Mouse (Mus musculus): Measurements from ENCODE around the gene Adamts2. TPM values are rescaled to one million over a fixed set of nuclear protein-coding genes. Genes with fewer than 3 reads are reported as not detected.

Gene Adamts2
- total RNA-seq, 2 experiments from 2014 or later, result 0.42 TPM; not detected in 1

GRCm38 (mm10) chr11:50621364-50621763 lies 19.5 kb downstream of the Adamts2 start:
- ATAC-seq (replicated peaks; ENCODE audit: low FRiP score, poor library complexity, severe bottlenecking), result no peak

- ATAC-seq (replicated peaks; ENCODE audit: low FRiP score, poor library complexity, severe bottlenecking), result no peak
Measured at GRCm38 (mm10) chr11:50622238-50622726, 20.4 kb downstream of the Adamts2 start.

GRCm38 (mm10) chr11:50623806-50624205 lies 21.9 kb downstream of the Adamts2 start:
- no peak for ATAC-seq (replicated peaks; ENCODE audit: low FRiP score, poor library complexity, severe bottlenecking)

DNA sequence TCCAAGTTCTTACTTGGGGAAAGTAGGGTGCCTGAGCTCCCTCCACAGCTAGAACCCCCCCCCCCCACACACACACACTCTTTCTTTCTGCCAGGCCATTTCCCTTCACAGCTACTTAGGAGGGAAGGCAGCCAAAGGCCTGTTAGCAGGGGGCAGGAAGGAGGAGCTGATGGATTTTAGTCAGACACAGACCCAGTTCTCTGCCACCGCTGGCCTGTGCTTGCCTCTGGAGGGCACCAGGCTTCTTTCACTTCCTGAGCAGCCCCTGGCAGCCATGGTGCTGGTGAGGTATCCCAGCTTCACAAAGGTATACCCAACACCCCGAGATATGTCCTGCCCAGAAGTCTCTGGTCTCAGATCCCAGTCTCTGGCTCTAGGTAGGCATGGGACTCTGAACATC lies 22.4 kb downstream of the Adamts2 start:
- no peak for ATAC-seq (replicated peaks; ENCODE audit: low FRiP score, poor library complexity, severe bottlenecking)

DNA sequence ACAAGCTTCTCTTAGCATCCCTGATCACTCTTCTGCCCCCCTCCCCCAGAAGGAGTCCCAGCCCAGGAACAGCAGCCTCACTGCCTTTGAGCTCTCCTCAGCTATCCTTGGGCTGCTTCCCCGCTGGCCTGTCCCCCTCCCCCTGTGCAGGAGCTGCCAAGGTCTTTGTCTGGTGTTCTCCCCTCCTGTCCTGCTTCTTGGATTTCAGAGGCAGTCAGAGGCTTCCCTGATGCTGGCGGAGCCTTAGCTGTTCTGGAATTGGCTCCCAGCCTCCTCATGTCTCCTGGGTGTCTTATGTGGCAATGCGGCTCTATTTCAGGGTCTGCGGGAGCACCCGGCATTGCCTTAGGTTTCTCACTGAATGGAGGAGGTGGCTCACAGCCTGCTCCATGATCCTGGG lies 22.8 kb downstream of the Adamts2 start:
- no peak for ATAC-seq (replicated peaks; ENCODE audit: low FRiP score, poor library complexity, severe bottlenecking)

- no peak for ATAC-seq (replicated peaks; ENCODE audit: low FRiP score, poor library complexity, severe bottlenecking)
Measured at GRCm38 (mm10) chr11:50628915-50629314, 27.0 kb downstream of the Adamts2 start.

- ATAC-seq (replicated peaks; ENCODE audit: low FRiP score, poor library complexity, severe bottlenecking), result no peak
Measured at GRCm38 (mm10) chr11:50630462-50630861, 28.6 kb downstream of the Adamts2 start.

GRCm38 (mm10) chr11:50632270-50632669 lies 30.4 kb downstream of the Adamts2 start:
- no peak for ATAC-seq (replicated peaks; ENCODE audit: low FRiP score, poor library complexity, severe bottlenecking)

DNA sequence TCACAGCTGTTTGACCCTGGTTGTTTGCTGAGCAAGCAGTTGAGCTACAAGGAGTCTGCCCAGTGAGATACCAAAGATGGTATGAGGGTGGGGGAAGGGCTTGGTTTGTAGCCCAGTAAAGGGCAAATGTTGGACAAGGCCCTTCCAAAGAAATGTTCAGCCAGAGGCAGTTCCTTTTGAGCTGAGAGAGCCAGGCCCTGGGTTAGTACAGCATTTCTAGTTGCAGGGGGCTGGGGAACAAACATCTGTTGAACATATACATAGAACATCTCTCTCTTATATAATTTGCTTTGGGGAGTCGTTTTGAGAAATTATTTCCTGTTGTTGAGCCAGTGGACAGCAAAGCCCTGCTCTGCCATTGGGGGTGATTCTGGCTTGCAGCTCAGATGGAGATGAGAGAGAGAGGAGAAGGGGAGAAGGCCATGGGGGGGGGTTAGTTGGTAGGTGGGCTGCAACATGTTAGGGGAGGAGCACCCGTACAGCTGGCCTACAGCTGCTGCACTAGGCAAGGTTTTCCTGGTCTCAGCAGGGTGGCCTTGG lies 33.2 kb downstream of the Adamts2 start:
- no peak for ATAC-seq (replicated peaks; ENCODE audit: low FRiP score, poor library complexity, severe bottlenecking)

DNA sequence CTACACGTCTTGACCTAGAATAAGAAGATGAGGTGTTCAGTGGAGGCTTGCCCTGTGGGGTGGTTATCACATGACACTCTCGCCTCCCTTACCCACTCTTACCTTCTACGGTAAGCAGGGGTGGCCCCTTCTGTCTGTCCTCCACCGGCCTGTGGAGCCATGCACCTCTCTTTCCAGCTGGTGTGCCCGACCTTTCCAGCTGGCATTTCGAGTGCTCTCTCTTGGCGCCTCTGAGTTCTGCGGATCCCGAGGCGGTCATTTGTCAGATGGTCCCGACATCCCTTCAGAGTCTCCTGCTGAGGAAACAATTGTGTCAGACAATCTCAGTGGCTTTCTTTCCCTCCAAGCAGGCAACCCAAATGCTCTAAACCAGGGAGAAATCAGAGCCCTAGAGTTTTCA lies 35.1 kb downstream of the Adamts2 start:
- ATAC-seq (replicated peaks; ENCODE audit: low FRiP score, poor library complexity, severe bottlenecking), result no peak

GRCm38 (mm10) chr11:50638197-50638867 lies 36.4 kb downstream of the Adamts2 start:
- ATAC-seq (replicated peaks; ENCODE audit: low FRiP score, poor library complexity, severe bottlenecking), result no peak

DNA sequence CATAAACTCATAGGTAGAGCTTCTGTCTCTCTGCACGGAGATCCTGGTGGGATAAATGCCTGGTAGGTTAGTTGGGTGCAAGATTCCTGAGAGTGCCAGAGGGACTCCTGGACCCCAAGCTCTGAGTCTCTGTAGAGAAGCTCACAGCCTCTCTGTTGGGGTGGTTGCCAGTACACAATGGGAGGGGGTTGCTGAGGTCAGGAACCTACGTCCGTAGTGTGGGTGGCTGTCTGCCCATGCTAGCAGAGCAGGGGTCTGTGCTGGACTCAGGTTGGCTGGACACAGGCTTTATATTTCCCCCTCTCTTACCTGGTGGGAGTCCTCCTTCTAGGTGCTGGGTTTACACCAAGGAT lies 37.0 kb downstream of the Adamts2 start:
- no peak for ATAC-seq (replicated peaks; ENCODE audit: low FRiP score, poor library complexity, severe bottlenecking)

GRCm38 (mm10) chr11:50642583-50642982 lies 40.7 kb downstream of the Adamts2 start:
- ATAC-seq (replicated peaks; ENCODE audit: low FRiP score, poor library complexity, severe bottlenecking), result no peak

DNA sequence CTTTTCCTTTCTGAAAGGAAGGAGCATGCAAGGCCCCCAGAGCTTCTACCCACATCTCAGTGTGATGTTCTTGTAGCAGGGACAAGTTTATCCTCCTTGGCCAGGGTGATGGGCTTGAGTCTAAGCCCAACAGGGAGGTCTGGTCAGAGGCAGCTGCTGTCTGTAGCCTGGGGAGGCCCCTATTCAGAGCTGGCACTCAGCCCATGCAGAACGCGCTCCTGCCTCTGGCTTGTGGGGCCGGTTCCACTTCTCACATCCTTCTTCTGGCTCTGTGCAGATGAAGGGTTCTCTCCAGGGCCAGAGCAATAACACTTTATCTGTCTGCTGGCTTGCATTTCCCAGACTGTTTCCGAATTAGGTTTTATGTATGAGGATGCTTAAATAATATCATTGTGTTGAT lies 44.3 kb downstream of the Adamts2 start:
- ATAC-seq (replicated peaks; ENCODE audit: low FRiP score, poor library complexity, severe bottlenecking), result no peak

GRCm38 (mm10) chr11:50648143-50648807 lies 46.4 kb downstream of the Adamts2 start:
- no peak for ATAC-seq (replicated peaks; ENCODE audit: low FRiP score, poor library complexity, severe bottlenecking)

DNA sequence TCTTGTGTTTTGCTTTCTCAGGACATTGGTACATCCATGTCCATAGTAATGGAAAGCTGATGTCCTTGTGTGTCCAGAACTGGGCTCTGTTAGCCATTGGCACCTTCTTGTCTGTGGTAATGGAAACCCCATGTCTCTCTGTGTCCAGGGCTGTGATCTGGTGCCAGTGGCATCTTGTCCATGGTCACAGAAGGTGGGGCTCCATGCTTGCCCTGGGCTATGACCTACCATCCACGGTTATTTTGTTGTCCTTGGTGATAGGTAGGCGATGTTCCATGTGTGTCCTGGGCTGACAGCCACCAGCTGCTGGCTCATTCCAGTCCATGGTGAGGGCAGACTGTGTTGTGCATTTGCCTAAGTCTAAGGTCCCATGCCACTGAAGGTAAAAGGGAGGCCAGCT lies 48.2 kb downstream of the Adamts2 start:
- no peak for ATAC-seq (replicated peaks; ENCODE audit: low FRiP score, poor library complexity, severe bottlenecking)

DNA sequence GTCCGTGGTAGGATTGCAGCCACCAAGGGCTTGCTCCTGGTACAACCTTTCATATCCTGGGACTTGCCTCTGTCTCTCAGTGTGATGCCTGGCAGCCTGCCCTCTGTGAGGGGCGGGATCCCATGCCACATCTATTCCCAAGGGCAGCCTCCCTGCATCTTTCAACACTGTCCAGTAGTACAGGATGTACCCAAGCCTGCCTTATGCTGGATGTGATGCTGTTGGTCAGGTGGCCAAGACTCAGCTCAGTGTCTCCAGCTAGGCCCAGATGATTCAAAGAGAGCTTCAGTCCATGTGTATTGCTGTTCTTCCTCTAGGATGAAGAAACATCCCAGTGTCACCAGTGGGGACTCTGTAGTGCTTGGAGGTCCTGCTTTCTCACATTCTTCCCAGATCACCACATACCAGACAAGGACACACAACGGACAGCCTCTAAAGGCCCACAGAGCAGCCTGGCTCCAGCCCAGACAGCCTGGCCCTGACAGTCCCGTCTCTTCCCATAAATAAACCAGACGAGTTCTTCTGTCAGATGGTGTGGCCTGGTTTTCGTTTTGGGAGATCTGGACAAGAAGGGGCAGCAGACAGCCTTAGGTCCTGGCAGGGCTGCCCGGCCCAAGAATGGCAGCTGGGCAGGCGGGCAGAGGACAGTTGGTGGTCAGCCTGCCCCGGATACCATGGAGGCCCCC lies 52.0 kb downstream of the Adamts2 start:
- ATAC-seq (replicated peaks; ENCODE audit: low FRiP score, poor library complexity, severe bottlenecking), result no peak

DNA sequence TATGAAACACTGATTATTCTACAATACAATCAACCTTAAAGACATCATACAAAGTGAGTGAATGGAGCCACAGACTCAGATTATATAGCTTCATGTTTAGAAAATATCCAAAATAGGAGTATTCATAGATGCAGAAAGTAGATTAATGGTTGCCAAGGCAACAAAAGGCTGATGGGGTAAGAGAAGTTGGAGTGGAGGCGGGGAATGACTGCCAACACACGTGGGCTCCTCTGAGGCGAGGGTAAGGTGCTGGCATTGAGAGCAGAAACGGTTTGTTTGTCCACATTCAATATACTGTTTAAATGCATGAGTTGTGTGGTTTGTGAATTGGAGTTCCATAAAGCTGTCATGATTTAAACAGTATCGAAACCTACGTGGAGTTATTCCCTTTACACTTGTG lies 56.9 kb downstream of the Adamts2 start:
- no peak for ATAC-seq (replicated peaks; ENCODE audit: low FRiP score, poor library complexity, severe bottlenecking)

- ATAC-seq (replicated peaks; ENCODE audit: low FRiP score, poor library complexity, severe bottlenecking), result no peak
Measured at GRCm38 (mm10) chr11:50662176-50662575, 60.3 kb downstream of the Adamts2 start.

DNA sequence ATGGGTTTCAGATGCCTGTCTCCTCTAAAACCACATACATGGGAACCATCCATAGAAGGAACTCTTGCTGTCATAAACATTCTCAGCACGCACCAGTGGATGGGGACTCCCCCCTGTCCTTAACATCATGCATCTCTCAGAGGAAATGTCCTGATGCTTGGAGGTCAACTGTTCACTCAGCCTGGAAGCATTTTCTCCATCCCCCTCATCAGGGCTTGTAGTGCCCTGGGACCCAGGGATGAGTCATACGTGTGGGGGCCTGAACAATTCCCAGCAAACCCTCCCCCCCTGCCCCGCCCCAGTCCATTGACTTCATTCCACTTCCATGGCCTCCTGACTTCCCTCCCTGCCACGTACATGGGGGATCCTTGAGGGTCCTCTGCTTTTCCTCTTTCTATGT lies 62.9 kb downstream of the Adamts2 start:
- ATAC-seq (replicated peaks; ENCODE audit: low FRiP score, poor library complexity, severe bottlenecking), result no peak
